Mouse (Mus musculus): ENCODE data around the gene Gimap8. TPM values are rescaled to one million over a fixed set of nuclear protein-coding genes. Genes with fewer than 3 reads are reported as not detected.

Gimap8 gene
- polyA plus RNA-seq, 1 experiment: 1.3 TPM

- Histone ChIP-seq H3K4me3 (replicated peaks; ENCODE audit: insufficient read depth, low read depth, low read length) (no peak overlapping the region), H3K4me1 (ENCODE audit: control insufficient read depth, insufficient read depth, low read length) (no peaks in the 10 kb centered on the region), H3K27ac (ENCODE audit: insufficient read depth, low read length) (no peak overlapping the region), H3K27me3 (ENCODE audit: control insufficient read depth, insufficient read depth, low read length) (no peaks in the 10 kb centered on the region)
- no peak for TF ChIP-seq POLR2A (IDR thresholded peaks at IDR 0.05; ENCODE audit: borderline replicate concordance, insufficient read depth, low read length)
- WGBS: 89% methylated on average over 5 of the region's 5 CpGs
- DNase-seq: no peak
Observed at GRCm38 (mm10) chr6:48658721-48659120, 11.7 kb downstream of the Gimap8 start.

DNA sequence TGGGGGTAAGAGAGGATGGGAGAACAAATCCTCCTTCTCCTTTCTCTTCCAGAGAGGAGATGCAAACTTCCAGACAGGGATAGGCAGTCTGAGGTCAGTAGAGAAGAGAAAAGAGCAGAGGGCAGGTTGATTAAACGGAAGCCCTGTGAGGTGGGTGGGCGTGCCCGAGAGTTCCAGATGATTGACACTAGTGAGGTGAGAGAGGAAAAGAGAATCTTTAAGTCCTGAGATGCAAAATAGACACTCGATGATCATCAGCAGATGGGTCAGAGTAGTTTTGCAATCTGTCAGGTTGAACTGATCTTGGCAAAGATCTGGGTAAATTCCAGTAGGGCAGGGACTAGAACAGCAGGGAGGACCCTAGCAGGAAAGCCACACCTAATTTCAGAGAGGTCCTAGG is 17.7 kb downstream of the Gimap8 start:
- no peak overlapping the region for H3K27ac ChIP-seq (ENCODE audit: insufficient read depth, low read length)
- no peak overlapping the region for H3K4me3 ChIP-seq (replicated peaks; ENCODE audit: insufficient read depth, low read depth, low read length)
- DNase-seq: no peak
- H3K27me3 ChIP-seq (ENCODE audit: control insufficient read depth, insufficient read depth, low read length): no peaks in the 10 kb centered on the region
- TF ChIP-seq POLR2A (IDR thresholded peaks at IDR 0.05; ENCODE audit: borderline replicate concordance, insufficient read depth, low read length) (no peak), CTCF (IDR thresholded peaks at IDR 0.05; ENCODE audit: borderline replicate concordance, insufficient read depth, low read depth, low read length) (no peak)
- 75% methylated on average over 4 of the region's 4 CpGs for WGBS
- H3K4me1 ChIP-seq (ENCODE audit: control insufficient read depth, insufficient read depth, low read length): no peaks in the 10 kb centered on the region

DNA sequence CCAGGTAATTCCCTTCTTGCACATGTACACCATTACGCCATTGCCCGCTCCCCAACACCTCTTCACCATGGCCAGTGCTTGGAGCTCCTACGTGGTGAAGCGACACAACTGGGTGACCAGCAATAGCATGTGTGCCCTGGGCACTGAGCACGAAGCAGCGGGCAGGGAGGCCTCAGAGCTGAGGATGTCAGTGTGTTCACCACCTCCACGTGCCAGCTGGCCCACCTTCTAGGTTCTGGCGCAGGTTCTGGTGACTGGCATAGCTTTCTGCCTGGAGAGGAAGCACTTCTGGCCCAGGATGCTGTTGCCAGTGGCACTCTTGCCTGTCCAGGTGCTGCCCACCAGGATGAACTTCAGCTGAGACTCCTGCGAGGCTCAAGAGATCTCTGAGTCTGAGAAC is 18.4 kb downstream of the Gimap8 start:
- no peak for TF ChIP-seq CTCF (IDR thresholded peaks at IDR 0.05; ENCODE audit: borderline replicate concordance, insufficient read depth, low read depth, low read length)
- TF ChIP-seq POLR2A (IDR thresholded peaks at IDR 0.05; ENCODE audit: borderline replicate concordance, insufficient read depth, low read length): no peak
- Histone ChIP-seq H3K4me1 (ENCODE audit: control insufficient read depth, insufficient read depth, low read length) (no peaks in the 10 kb centered on the region), H3K27me3 (ENCODE audit: control insufficient read depth, insufficient read depth, low read length) (no peaks in the 10 kb centered on the region), H3K27ac (ENCODE audit: insufficient read depth, low read length) (no peak overlapping the region), H3K4me3 (replicated peaks; ENCODE audit: insufficient read depth, low read depth, low read length) (no peak overlapping the region)
- DNase-seq: no peak
- 52% methylated on average over 9 of the region's 9 CpGs for WGBS

- H3K4me1 ChIP-seq (ENCODE audit: control insufficient read depth, insufficient read depth, low read length): no peaks in the 10 kb centered on the region
- no peak overlapping the region for H3K27ac ChIP-seq (ENCODE audit: insufficient read depth, low read length)
- 67% methylated on average over 7 of the region's 7 CpGs for WGBS
- TF ChIP-seq CTCF (IDR thresholded peaks at IDR 0.05; ENCODE audit: borderline replicate concordance, insufficient read depth, low read depth, low read length) (no peak), POLR2A (IDR thresholded peaks at IDR 0.05; ENCODE audit: borderline replicate concordance, insufficient read depth, low read length) (no peak)
- no peaks in the 10 kb centered on the region for H3K27me3 ChIP-seq (ENCODE audit: control insufficient read depth, insufficient read depth, low read length)
- no peak overlapping the region for H3K4me3 ChIP-seq (replicated peaks; ENCODE audit: insufficient read depth, low read depth, low read length)
- no peak for DNase-seq
Observed at GRCm38 (mm10) chr6:48666159-48666586, 19.1 kb downstream of the Gimap8 start.

- TF ChIP-seq POLR2A (IDR thresholded peaks at IDR 0.05; ENCODE audit: borderline replicate concordance, insufficient read depth, low read length): no peak
- no peak for TF ChIP-seq CTCF (IDR thresholded peaks at IDR 0.05; ENCODE audit: borderline replicate concordance, insufficient read depth, low read depth, low read length)
- H3K27ac ChIP-seq (ENCODE audit: insufficient read depth, low read length): no peak overlapping the region
- DNase-seq: no peak
- H3K4me1 ChIP-seq (ENCODE audit: control insufficient read depth, insufficient read depth, low read length): no peaks in the 10 kb centered on the region
- H3K4me3 ChIP-seq (replicated peaks; ENCODE audit: insufficient read depth, low read depth, low read length): no peak overlapping the region
- no peaks in the 10 kb centered on the region for H3K27me3 ChIP-seq (ENCODE audit: control insufficient read depth, insufficient read depth, low read length)
Observed at GRCm38 (mm10) chr6:48668022-48668421, 21.0 kb downstream of the Gimap8 start.

- H3K27me3 ChIP-seq (ENCODE audit: control insufficient read depth, insufficient read depth, low read length): no peaks in the 10 kb centered on the region
- H3K27ac ChIP-seq (ENCODE audit: insufficient read depth, low read length): no peak overlapping the region
Observed at GRCm38 (mm10) chr6:48669446-48669969, 22.5 kb downstream of the Gimap8 start.

GRCm38 (mm10) chr6:48674291-48675058 is 27.4 kb downstream of the Gimap8 start:
- Histone ChIP-seq H3K4me1 (ENCODE audit: control insufficient read depth, insufficient read depth, low read length) (no peaks in the 10 kb centered on the region; the same call in 1 of the 2 replicates), H3K4me3 (replicated peaks; ENCODE audit: insufficient read depth, low read depth, low read length) (no peak overlapping the region), H3K27ac (ENCODE audit: insufficient read depth, low read length) (no peak overlapping the region), H3K27me3 (ENCODE audit: control insufficient read depth, insufficient read depth, low read length) (no peaks in the 10 kb centered on the region)
- TF ChIP-seq POLR2A (IDR thresholded peaks at IDR 0.05; ENCODE audit: borderline replicate concordance, insufficient read depth, low read length) (no peak), CTCF (IDR thresholded peaks at IDR 0.05; ENCODE audit: borderline replicate concordance, insufficient read depth, low read depth, low read length) (no peak)
- WGBS: 96% methylated on average over 9 of the region's 9 CpGs
- DNase-seq: no peak

More at GRCm38 (mm10) chr6:48669446-48669969, 22.5 kb downstream of the Gimap8 start:
- WGBS: 69% methylated on average over 2 of the region's 2 CpGs
- Histone ChIP-seq H3K4me3 (replicated peaks; ENCODE audit: insufficient read depth, low read depth, low read length) (no peak overlapping the region), H3K4me1 (ENCODE audit: control insufficient read depth, insufficient read depth, low read length) (no peaks in the 10 kb centered on the region)
- no peak for DNase-seq
- TF ChIP-seq CTCF (IDR thresholded peaks at IDR 0.05; ENCODE audit: borderline replicate concordance, insufficient read depth, low read depth, low read length) (no peak), POLR2A (IDR thresholded peaks at IDR 0.05; ENCODE audit: borderline replicate concordance, insufficient read depth, low read length) (no peak)

DNA sequence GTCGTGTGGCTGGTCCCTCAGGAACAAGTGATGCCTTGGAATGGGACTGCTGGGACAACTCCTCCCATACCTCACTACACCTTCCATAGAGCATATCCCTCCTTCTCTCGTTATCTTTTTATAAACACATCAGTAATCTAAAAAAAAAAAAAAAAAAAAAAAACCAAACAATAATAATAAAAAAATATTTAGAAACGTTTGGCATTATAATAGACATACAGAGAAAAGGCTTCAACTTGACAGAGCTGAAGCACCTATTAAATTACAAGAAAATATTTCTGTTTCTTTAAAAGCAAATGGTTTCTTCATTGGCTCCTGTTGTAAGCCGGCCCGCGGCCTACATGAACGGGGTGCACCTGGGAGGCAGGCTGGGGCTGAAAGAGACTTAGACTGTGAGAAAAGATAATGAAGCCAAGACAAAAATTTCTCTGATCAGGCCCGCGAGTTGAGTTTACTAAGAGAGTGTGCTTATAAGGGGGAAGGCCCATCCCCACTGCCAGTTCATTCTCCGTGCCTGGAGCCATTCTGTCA is 28.4 kb downstream of the Gimap8 start:
- DNase-seq: no peak
- no peaks in the 10 kb centered on the region for H3K27me3 ChIP-seq (ENCODE audit: control insufficient read depth, insufficient read depth, low read length)
- no peaks in the 10 kb centered on the region; the same call in 1 of the 2 replicates for H3K4me1 ChIP-seq (ENCODE audit: control insufficient read depth, insufficient read depth, low read length)
- no peak overlapping the region for H3K27ac ChIP-seq (ENCODE audit: insufficient read depth, low read length)
- no peak for TF ChIP-seq POLR2A (IDR thresholded peaks at IDR 0.05; ENCODE audit: borderline replicate concordance, insufficient read depth, low read length)
- TF ChIP-seq CTCF (IDR thresholded peaks at IDR 0.05; ENCODE audit: borderline replicate concordance, insufficient read depth, low read depth, low read length): no peak
- H3K4me3 ChIP-seq (replicated peaks; ENCODE audit: insufficient read depth, low read depth, low read length): no peak overlapping the region
- 60% methylated on average over 10 of the region's 10 CpGs for WGBS

Data from cerebellum, adult 2 months (tissue).